Mouse (Mus musculus): ENCODE results near the gene Erich3.

DNA sequence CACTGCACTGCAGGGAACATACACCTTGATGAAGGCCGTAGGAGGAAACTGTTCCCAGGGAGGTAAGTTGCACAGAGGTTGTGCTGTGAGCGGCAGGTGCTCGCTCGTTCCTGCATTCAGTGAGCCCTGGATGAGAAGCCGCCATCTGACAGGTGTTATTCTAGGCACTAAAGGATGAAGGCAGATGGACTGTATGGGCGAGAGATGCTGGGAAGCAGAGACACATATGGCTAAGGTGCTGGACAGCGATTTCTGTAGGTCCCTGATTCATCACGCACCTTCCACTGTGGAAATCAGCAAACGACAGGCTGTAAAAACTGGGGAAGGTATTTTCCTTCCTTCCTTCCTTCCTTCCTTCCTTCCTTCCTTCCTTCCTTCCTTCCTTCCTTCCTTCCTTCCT lies 148.2 kb downstream of the Erich3 start:
- TF ChIP-seq CTCF (IDR thresholded peaks at IDR 0.05; ENCODE audit: borderline replicate concordance, insufficient read depth, low read length) (no peak), POLR2A (IDR thresholded peaks at IDR 0.05; ENCODE audit: low read depth, low read length) (no peak)
